Mouse (Mus musculus): ENCODE data around the gene Mprip. TPM values are rescaled to one million over a fixed set of nuclear protein-coding genes. Genes with fewer than 3 reads are reported as not detected.
A peak's percentile ranks its signal among the peaks of the same experiment; 100 is the strongest.

Mprip gene
- polyA plus RNA-seq, 1 experiment from 2014 or later = 28.6 TPM

DNA sequence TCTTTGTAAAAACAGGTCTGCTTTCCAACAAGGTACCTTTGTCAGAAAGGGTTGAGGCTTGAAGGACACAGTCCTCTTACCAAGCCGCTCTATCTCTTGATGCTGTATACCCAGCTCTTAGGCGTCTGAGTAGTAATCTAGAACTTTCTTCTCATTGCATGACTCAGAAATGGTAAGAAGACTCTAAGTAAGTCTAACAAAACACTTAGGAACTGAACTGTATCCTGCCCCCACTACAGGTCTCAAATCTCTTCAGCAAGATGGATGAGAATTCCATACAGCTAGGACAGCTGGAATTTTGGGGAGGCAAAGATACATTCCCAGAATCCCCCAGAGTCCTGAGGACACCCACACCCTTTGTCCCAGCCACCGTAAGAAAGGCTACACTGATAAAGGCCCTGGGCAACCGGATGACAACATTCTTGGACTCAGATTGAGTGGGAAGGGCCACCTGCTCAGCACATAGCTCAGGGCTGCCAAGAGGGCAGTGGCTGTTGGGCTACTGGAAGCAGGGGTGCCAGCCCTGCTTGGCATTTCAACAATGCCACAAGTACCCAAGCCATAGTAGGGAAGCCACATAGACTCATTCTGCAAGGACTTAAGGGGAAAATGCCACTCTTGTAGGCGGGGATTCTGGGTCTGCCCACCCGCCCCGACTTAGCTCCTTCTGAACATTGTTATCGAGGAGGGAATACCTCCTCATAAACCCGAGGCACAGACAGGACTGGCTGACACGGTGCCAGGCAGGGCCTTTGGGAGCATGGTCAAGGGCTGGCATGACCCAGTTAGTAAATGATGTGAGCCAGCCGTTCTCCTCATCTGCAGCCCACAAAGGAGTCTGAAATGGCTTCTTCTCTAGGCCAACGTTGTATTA lies 25.0 kb upstream of the Mprip start:
- Histone ChIP-seq H3K27ac (no peak overlapping the region), H3K27me3 (ENCODE audit: insufficient read depth, poor library complexity, severe bottlenecking) (no peaks in the 10 kb centered on the region), H3K4me1 (replicated peaks) (peaks cover 9% of the 10 kb centered on the region; the same call in 1 of the 2 replicates), H3K4me3 (no peak overlapping the region), H3K9me3 (no peaks in the 10 kb centered on the region), H3K36me3 (no peaks in the 10 kb centered on the region)
- no peak for DNase-seq (ENCODE audit: low spot score)
- 84% methylated on average over 12 of the region's 12 CpGs for WGBS

- Histone ChIP-seq H3K9me3 (no peaks in the 10 kb centered on the region), H3K4me1 (replicated peaks) (peaks cover 9% of the 10 kb centered on the region; the same call in 1 of the 2 replicates), H3K36me3 (no peaks in the 10 kb centered on the region), H3K27ac (no peak overlapping the region), H3K4me3 (no peak overlapping the region), H3K27me3 (ENCODE audit: insufficient read depth, poor library complexity, severe bottlenecking) (no peaks in the 10 kb centered on the region)
- DNase-seq (ENCODE audit: low spot score) = no peak
- 81% methylated on average over 7 of the region's 7 CpGs for WGBS
Measured at GRCm38 (mm10) chr11:59636695-59637414, 24.2 kb upstream of the Mprip start.

DNA sequence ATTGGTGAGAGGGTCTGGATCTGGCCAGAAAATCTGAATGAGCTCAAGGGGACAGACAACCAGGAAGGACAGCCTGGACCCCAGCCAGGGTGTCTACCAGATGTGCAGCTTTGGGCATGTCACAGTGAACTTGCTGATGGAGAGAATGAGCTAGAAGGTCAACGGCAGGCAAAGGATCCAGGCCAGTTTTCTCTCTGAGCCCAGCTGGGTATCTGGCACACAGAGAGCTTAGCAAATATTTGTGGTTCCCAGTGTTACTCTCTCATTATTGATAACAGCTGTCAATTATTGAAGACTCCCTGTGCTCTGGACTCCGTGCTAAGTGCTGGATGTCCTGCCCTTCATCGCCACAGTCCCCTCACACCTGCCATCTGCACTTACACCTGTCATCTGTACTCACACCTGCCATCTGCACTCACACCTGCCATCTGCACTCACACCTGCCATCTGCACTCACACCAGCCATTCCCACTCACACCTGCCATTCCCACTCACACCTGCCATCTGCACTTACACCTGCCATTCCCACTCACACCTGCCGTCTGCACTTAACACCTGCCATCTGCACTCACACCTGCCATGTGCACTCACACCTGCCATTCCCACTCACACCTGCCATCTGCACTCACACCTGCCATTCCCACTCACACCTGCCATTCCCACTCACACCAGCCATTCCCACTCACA lies 21.0 kb upstream of the Mprip start:
- no peak for DNase-seq (ENCODE audit: low spot score)
- H3K4me1 ChIP-seq (replicated peaks) = 0 out of 2 replicates have a peak, but pooled peaks cover 2% of the 10 kb centered on the region
- WGBS = 79% methylated on average over 4 of the region's 4 CpGs

GRCm38 (mm10) chr11:59641227-59641626 lies 19.9 kb upstream of the Mprip start:
- 82% methylated on average over 5 of the region's 5 CpGs for WGBS
- no peak for DNase-seq (ENCODE audit: low spot score)
- H3K4me1 ChIP-seq (replicated peaks) = no peaks in the 10 kb centered on the region

More for the DNA sequence above, 21.0 kb upstream of the Mprip start:
- H3K27me3 ChIP-seq (ENCODE audit: insufficient read depth, poor library complexity, severe bottlenecking) = no peaks in the 10 kb centered on the region
- H3K36me3 ChIP-seq = no peaks in the 10 kb centered on the region
- H3K4me3 ChIP-seq = no peak overlapping the region
- no peak overlapping the region for H3K27ac ChIP-seq
- H3K9me3 ChIP-seq = no peaks in the 10 kb centered on the region

GRCm38 (mm10) chr11:59642420-59642819 lies 18.7 kb upstream of the Mprip start:
- WGBS = 87% methylated on average over 8 of the region's 8 CpGs
- Histone ChIP-seq H3K4me1 (replicated peaks) (no peaks in the 10 kb centered on the region), H3K9me3 (no peaks in the 10 kb centered on the region), H3K36me3 (no peaks in the 10 kb centered on the region), H3K27ac (no peak overlapping the region), H3K4me3 (no peak overlapping the region), H3K27me3 (ENCODE audit: insufficient read depth, poor library complexity, severe bottlenecking) (no peaks in the 10 kb centered on the region)
- no peak for DNase-seq (ENCODE audit: low spot score)

More at GRCm38 (mm10) chr11:59641227-59641626, 19.9 kb upstream of the Mprip start:
- no peaks in the 10 kb centered on the region for H3K36me3 ChIP-seq
- H3K9me3 ChIP-seq = no peaks in the 10 kb centered on the region
- H3K27me3 ChIP-seq (ENCODE audit: insufficient read depth, poor library complexity, severe bottlenecking) = no peaks in the 10 kb centered on the region
- no peak overlapping the region for H3K4me3 ChIP-seq
- H3K27ac ChIP-seq = no peak overlapping the region

DNA sequence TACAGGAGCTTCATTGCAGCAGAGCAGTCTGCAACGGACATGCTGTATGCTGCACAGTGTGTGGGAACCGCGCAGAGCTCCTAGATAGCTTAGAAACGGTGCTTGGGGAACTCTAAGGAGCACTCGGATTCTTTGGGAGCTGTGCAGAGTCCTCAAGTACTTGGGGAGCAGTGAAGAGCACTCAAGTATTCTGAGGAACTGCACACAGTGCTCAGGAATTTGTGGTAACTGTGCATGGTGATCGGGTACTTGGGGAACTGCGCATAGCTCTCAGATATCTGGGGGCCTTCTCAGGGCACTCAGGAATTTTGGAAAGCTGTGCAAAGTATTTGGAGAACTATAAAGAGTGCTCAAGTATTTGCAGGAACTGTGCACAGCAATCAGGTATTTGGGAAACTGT lies 16.1 kb upstream of the Mprip start:
- 67% methylated on average over 7 of the region's 7 CpGs for WGBS
- no peak overlapping the region for H3K27ac ChIP-seq
- no peak overlapping the region for H3K4me3 ChIP-seq
- H3K27me3 ChIP-seq (ENCODE audit: insufficient read depth, poor library complexity, severe bottlenecking) = no peaks in the 10 kb centered on the region
- DNase-seq (ENCODE audit: low spot score) = no peak
- H3K4me1 ChIP-seq (replicated peaks) = no peaks in the 10 kb centered on the region
- no peaks in the 10 kb centered on the region for H3K9me3 ChIP-seq
- no peaks in the 10 kb centered on the region for H3K36me3 ChIP-seq

- no peaks in the 10 kb centered on the region for H3K4me1 ChIP-seq (replicated peaks)
- no peaks in the 10 kb centered on the region for H3K36me3 ChIP-seq
- no peaks in the 10 kb centered on the region for H3K9me3 ChIP-seq
- no peaks in the 10 kb centered on the region for H3K27me3 ChIP-seq (ENCODE audit: insufficient read depth, poor library complexity, severe bottlenecking)
- no peak for DNase-seq (ENCODE audit: low spot score)
- H3K4me3 ChIP-seq = no peak overlapping the region
- H3K27ac ChIP-seq = no peak overlapping the region
- 83% methylated on average over 4 of the region's 4 CpGs for WGBS
Measured at GRCm38 (mm10) chr11:59649058-59649457, 12.0 kb upstream of the Mprip start.

DNA sequence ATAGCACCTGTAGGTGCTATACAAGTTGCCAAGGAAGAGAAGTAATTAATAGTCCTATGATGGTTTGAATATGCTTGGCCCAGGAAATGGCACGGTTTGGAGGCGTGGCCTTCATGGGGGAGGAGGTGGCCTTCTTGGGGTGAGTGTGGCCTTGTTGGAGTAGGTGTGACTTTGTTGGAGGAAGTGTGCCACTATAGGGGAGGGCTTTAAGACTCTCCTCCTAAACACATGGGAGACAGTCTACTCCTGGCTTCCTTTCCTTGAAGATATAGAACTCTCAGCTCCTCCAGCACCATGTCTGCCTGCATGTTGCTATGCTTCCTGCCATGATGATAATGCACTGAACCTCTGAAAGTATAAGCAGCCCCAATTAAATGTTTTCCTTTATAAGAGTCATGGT lies 8.1 kb upstream of the Mprip start:
- WGBS = 81% methylated on average over 2 of the region's 2 CpGs
- no peaks in the 10 kb centered on the region for H3K9me3 ChIP-seq
- no peak for DNase-seq (ENCODE audit: low spot score)
- peaks cover 7% of the 10 kb centered on the region for H3K4me1 ChIP-seq (replicated peaks)
- no peaks in the 10 kb centered on the region for H3K27me3 ChIP-seq (ENCODE audit: insufficient read depth, poor library complexity, severe bottlenecking)
- no peak overlapping the region for H3K4me3 ChIP-seq
- no peak overlapping the region for H3K27ac ChIP-seq
- H3K36me3 ChIP-seq = no peaks in the 10 kb centered on the region

DNA sequence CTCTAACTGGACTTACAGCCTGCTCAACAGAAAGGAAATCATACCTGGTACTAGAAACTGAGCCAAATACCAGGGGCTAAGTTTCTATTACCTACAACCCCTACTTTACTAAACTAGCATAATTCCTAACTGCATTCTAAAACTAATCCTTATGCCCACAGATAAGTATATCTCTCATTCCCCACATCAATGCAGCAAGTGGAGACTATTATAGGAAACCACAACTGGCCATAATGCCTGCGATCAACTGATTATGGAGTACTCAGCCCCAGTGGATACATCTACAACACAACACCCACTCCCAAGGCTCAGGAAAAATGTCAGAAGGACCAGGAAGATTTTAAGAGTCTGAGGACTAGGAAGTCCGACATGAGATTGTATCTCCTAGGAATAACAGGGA lies 7.6 kb upstream of the Mprip start:
- DNase-seq (ENCODE audit: low spot score) = no peak
- Histone ChIP-seq H3K9me3 (no peaks in the 10 kb centered on the region), H3K4me1 (replicated peaks) (peaks cover 7% of the 10 kb centered on the region), H3K36me3 (no peaks in the 10 kb centered on the region), H3K27me3 (ENCODE audit: insufficient read depth, poor library complexity, severe bottlenecking) (no peaks in the 10 kb centered on the region), H3K4me3 (no peak overlapping the region), H3K27ac (no peak overlapping the region)
- WGBS = 88% methylated on average over 2 of the region's 2 CpGs

DNA sequence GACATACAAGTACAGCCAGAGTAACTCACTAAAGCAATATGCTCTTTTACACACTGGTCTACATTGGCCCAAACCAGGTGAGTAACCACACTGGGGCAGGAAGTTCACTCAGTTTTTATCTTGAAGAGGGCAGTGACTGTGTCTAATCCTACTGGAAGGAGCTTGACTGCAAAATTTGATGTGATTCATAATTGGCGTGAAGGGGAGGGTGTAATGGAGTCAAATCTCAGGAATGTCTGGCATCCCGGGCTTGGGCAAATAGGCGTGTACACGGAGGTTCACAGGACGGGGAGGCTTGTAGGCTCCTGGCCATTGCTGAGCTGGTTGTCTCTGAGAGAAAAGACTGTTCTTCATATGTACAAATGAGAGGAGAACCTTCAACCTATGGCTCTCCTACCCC lies 5.8 kb upstream of the Mprip start:
- Histone ChIP-seq H3K9me3 (no peaks in the 10 kb centered on the region), H3K4me3 (no peak overlapping the region), H3K36me3 (no peaks in the 10 kb centered on the region), H3K27ac (no peak overlapping the region), H3K27me3 (ENCODE audit: insufficient read depth, poor library complexity, severe bottlenecking) (no peaks in the 10 kb centered on the region; the same call in 1 of the 2 replicates), H3K4me1 (replicated peaks) (peaks cover 7% of the 10 kb centered on the region)
- WGBS = 52% methylated on average over 5 of the region's 5 CpGs
- no peak for DNase-seq (ENCODE audit: low spot score)

- Histone ChIP-seq H3K9me3 (no peaks in the 10 kb centered on the region), H3K4me3 (no peak overlapping the region), H3K36me3 (no peaks in the 10 kb centered on the region), H3K4me1 (replicated peaks) (peaks cover 8% of the 10 kb centered on the region), H3K27me3 (ENCODE audit: insufficient read depth, poor library complexity, severe bottlenecking) (peaks cover 4% of the 10 kb centered on the region), H3K27ac (no peak overlapping the region)
- WGBS = 75% methylated on average over 7 of the region's 7 CpGs
- DNase-seq (ENCODE audit: low spot score) = no peak
Measured at GRCm38 (mm10) chr11:59656016-59656415, 5.1 kb upstream of the Mprip start.

- Histone ChIP-seq H3K4me3 (peak overlapping the region; percentile 71), H3K27me3 (ENCODE audit: insufficient read depth, poor library complexity, severe bottlenecking) (peaks cover 9% of the 10 kb centered on the region), H3K36me3 (no peaks in the 10 kb centered on the region), H3K27ac (peak overlapping the region; percentile 92), H3K9me3 (no peaks in the 10 kb centered on the region), H3K4me1 (replicated peaks) (peaks cover 40% of the 10 kb centered on the region)
- 1% methylated on average over 28 of the region's 28 CpGs for WGBS
- DNase-seq (ENCODE audit: low spot score) = peak; percentile 36
Measured at GRCm38 (mm10) chr11:59661601-59662248, 620 bp downstream of the Mprip start.

Data from hindbrain, embryonic 10.5 days (tissue).